9 mouse cellular contexts compared by ENCODE assay signal in genomic region chr13:96925991-96926725, GRCm38 (mm10). TPM values are rescaled to one million over a fixed set of nuclear protein-coding genes. Genes with fewer than 3 reads are reported as not detected.
DNase-seq lines count a peak whose midpoint lies in the region; ATAC-seq and TF ChIP-seq lines count a peak whose summit lies in the region.
"Had no signal": no experiment of that assay in that cellular context is flagged by ENCODE, and none has a peak within 500 bp of the region (broad histone marks: within the 10 kb centered on the region; RNA-seq: fewer than 3 reads in every experiment).

No protein-coding gene starts in this region.

- H3ac ChIP-seq in C2C12 (ENCODE audit: control insufficient read depth, insufficient read length, low read depth): peak overlapping the region; percentile 31

- peak overlapping the region; percentile 79 for H3K4me3 ChIP-seq in hindbrain, embryonic 10.5 days
- H3K4me3 ChIP-seq in hindbrain, embryonic 16.5 days (ENCODE audit: low read length): no peak overlapping the region
- H3K4me3 ChIP-seq in C2C12 (ENCODE audit: insufficient read depth, poor library complexity, severe bottlenecking): peak overlapping the region; percentile 72
- H3K4me3 ChIP-seq in liver, embryonic 16.5 days (ENCODE audit: low read depth, low read length): peak overlapping the region; percentile 65; the same call in 1 of the 2 replicates

- H3K9me3 ChIP-seq in hindbrain, embryonic 10.5 days: no peaks in the 10 kb centered on the region
- no peaks in the 10 kb centered on the region for H3K9me3 ChIP-seq in hindbrain, embryonic 16.5 days (ENCODE audit: control insufficient read depth, low read length)
- H3K9me3 ChIP-seq in liver, embryonic 16.5 days (replicated peaks; ENCODE audit: control insufficient read depth, low read length): no peaks in the 10 kb centered on the region

- H3K79me3 ChIP-seq in C2C12 (ENCODE audit: low read depth): peaks cover 31% of the 10 kb centered on the region

- no peak for ATAC-seq in hindbrain, embryonic 16.5 days
- ATAC-seq in liver, embryonic 16.5 days (ENCODE audit: low read depth): no peak
- no peak for ATAC-seq in granulocyte monocyte progenitor cell, adult 5-6 weeks (replicated peaks; ENCODE audit: poor library complexity, severe bottlenecking)

- H3K36me3 ChIP-seq in hindbrain, embryonic 10.5 days: no peaks in the 10 kb centered on the region
- H3K36me3 ChIP-seq in hindbrain, embryonic 16.5 days (ENCODE audit: control insufficient read depth, insufficient read depth, low read length): no peaks in the 10 kb centered on the region
- peaks cover 10% of the 10 kb centered on the region for H3K36me3 ChIP-seq in C2C12 (ENCODE audit: control insufficient read depth, insufficient read depth)
- no peaks in the 10 kb centered on the region for H3K36me3 ChIP-seq in liver, embryonic 16.5 days (ENCODE audit: control insufficient read depth, insufficient read depth)

- H3K27ac ChIP-seq in hindbrain, embryonic 10.5 days: no peak overlapping the region
- H3K27ac ChIP-seq in hindbrain, embryonic 16.5 days (ENCODE audit: low read depth, low read length): no peak overlapping the region
- no peak overlapping the region for H3K27ac ChIP-seq in liver, embryonic 16.5 days (ENCODE audit: low read length)

- no peak overlapping the region for H3K9ac ChIP-seq in hindbrain, embryonic 16.5 days (ENCODE audit: low read depth, low read length)
- H3K9ac ChIP-seq in liver, embryonic 16.5 days (ENCODE audit: low read depth, low read length): no peak overlapping the region

- DNase-seq in hindbrain, embryonic 10.5 days (ENCODE audit: low spot score): no peak
- peak; percentile 7 for DNase-seq in forelimb bud, embryonic 11.5 days (ENCODE audit: low read depth, low spot score)
- DNase-seq in adipocyte (ENCODE audit: low spot score): no peak
- no peak for DNase-seq in T-cell, adult 2 months (ENCODE audit: low spot score)
- DNase-seq: cerebellum, adult 9-10 months had no signal

- peaks cover 57% of the 10 kb centered on the region for H3K79me2 ChIP-seq in C2C12 (ENCODE audit: control insufficient read depth, insufficient read depth)

- H3K4me2 ChIP-seq in hindbrain, embryonic 16.5 days (ENCODE audit: low read length): no peak overlapping the region
- H3K4me2 ChIP-seq in liver, embryonic 16.5 days (ENCODE audit: low read depth, low read length): peak overlapping the region; percentile 59

- WGBS in hindbrain, embryonic 10.5 days: 31% methylated on average over 10 of the region's 10 CpGs
- WGBS in hindbrain, embryonic 16.5 days: 47% methylated on average over 10 of the region's 10 CpGs
- WGBS in liver, embryonic 16.5 days (ENCODE audit: insufficient replicate concordance): 49% methylated on average over 10 of the region's 10 CpGs

- H3K27me3 ChIP-seq in hindbrain, embryonic 10.5 days (ENCODE audit: insufficient read depth, poor library complexity, severe bottlenecking): peaks cover 70% of the 10 kb centered on the region
- H3K27me3 ChIP-seq in hindbrain, embryonic 16.5 days (replicated peaks; ENCODE audit: control insufficient read depth, insufficient read depth, low read length): peaks cover 16% of the 10 kb centered on the region
- no peaks in the 10 kb centered on the region for H3K27me3 ChIP-seq in C2C12 (ENCODE audit: control insufficient read depth, insufficient read depth, insufficient read length)
- H3K27me3 ChIP-seq in liver, embryonic 16.5 days (ENCODE audit: control insufficient read depth, insufficient read depth, low read depth, low read length): peaks cover 30% of the 10 kb centered on the region

- no peak for TF ChIP-seq CTCF in C2C12 (IDR thresholded peaks at IDR 0.05; ENCODE audit: control insufficient read depth, insufficient read depth, insufficient read length)

- peaks cover 48% of the 10 kb centered on the region for H3K4me1 ChIP-seq in hindbrain, embryonic 10.5 days (replicated peaks)
- H3K4me1 ChIP-seq in hindbrain, embryonic 16.5 days (ENCODE audit: control insufficient read depth, insufficient read depth, low read depth, low read length): peaks cover 12% of the 10 kb centered on the region
- no peaks in the 10 kb centered on the region for H3K4me1 ChIP-seq in liver, embryonic 16.5 days (ENCODE audit: control insufficient read depth, low read depth, low read length)

TF ChIP-seq in C2C12, 6 proteins besides CTCF, POLR2A, EP300 and RAD21:
- no peak for TF ChIP-seq MAX (IDR thresholded peaks at IDR 0.05)
- no peak for TF ChIP-seq USF1 (IDR thresholded peaks at IDR 0.05; ENCODE audit: low read depth)
- TF ChIP-seq MYOG (IDR thresholded peaks at IDR 0.05; ENCODE audit: control insufficient read depth, extremely low read depth, insufficient read length): no peak
- no peak for TF ChIP-seq MYOD1 (IDR thresholded peaks at IDR 0.05; ENCODE audit: control insufficient read depth, insufficient read length, low read depth)
- TF ChIP-seq FOSL1 (IDR thresholded peaks at IDR 0.05; ENCODE audit: insufficient read depth, low read length, poor library complexity, severe bottlenecking): no peak
- no peak for TF ChIP-seq CEBPB (IDR thresholded peaks at IDR 0.05; ENCODE audit: low read depth)

RNA-seq across cellular contexts. Expression of gene Gcnt4, which starts 1.7 kb away (rescaled TPM):
- polyA plus RNA-seq in hindbrain, embryonic 10.5 days (2016; fragmentation: Nextera tagmentation; extraction: Ambion mirVana): 0.29 and 0.93 TPM in 2 replicates
- 0.14 and 0.22 TPM in 2 replicates for polyA plus RNA-seq in hindbrain, embryonic 16.5 days (2015; fragmentation: Nextera tagmentation; extraction: Ambion mirVana)
- polyA plus RNA-seq in C2C12 (2012; fragmentation: generic; extraction: Trizol): 5.6 TPM
- polyA plus RNA-seq in liver, embryonic 16.5 days (2015; fragmentation: Nextera tagmentation; extraction: Ambion mirVana): 1.5 TPM in 2 replicates
- total RNA-seq in granulocyte monocyte progenitor cell, adult 5-6 weeks (2014; fragmentation: Nextera tagmentation): 0.69 and 1.1 TPM in 2 replicates
- 0.65 and 0.88 TPM in 2 replicates for total RNA-seq in granulocyte monocyte progenitor cell, adult 5-6 weeks (2017)
